Comparison of ENCODE assay signal across 23 mouse cellular contexts in the genomic region with DNA sequence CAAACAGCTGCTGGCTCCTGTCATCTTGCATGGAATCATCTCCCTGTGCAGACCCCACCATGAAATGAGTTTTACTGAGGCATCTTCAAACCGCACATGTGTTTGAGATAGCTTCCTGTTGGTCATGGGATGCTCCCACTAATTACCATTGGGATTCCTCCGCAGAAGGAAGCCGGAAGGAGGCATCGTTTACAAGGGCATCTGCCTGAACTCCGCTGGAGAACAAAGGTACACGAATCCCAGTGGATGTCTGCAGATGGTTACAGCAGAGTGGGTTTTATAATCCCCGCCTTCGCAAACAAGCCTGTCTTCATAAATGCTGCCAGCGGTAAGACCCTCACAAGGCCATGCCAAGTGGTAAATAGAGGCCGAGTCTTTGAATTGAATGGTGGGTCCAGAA. TPM values are rescaled to one million over a fixed set of nuclear protein-coding genes. Genes with fewer than 3 reads are reported as not detected.
A peak's percentile ranks its signal among the peaks of the same experiment; 100 is the strongest.
DNase-seq lines count a peak whose midpoint lies in the region; ATAC-seq and TF ChIP-seq lines count a peak whose summit lies in the region.
"Had no signal": no experiment of that assay in that cellular context is flagged by ENCODE, and none has a peak within 500 bp of the region (broad histone marks: within the 10 kb centered on the region; RNA-seq: fewer than 3 reads in every experiment).

No protein-coding gene starts in this region.

- TF ChIP-seq CTCF in liver, postnatal 0 days (IDR thresholded peaks at IDR 0.05; ENCODE audit: low read depth), result no peak
- TF ChIP-seq CTCF in brain, embryonic 14.5 days (IDR thresholded peaks at IDR 0.05; ENCODE audit: borderline replicate concordance, extremely low read depth, insufficient read depth, insufficient read length), result no peak

- WGBS in heart, embryonic 10.5 days, result 83% methylated on average over 10 of the region's 10 CpGs
- 71% methylated on average over 10 of the region's 10 CpGs for WGBS in liver, embryonic 12.5 days (ENCODE audit: insufficient replicate concordance)
- WGBS in liver, postnatal 0 days (ENCODE audit: insufficient replicate concordance), result 72% methylated on average over 10 of the region's 10 CpGs
- WGBS in limb, embryonic 14.5 days, result 48% methylated on average over 10 of the region's 10 CpGs

- no peak for TF ChIP-seq POLR2A in brain, embryonic 14.5 days (IDR thresholded peaks at IDR 0.05; ENCODE audit: borderline replicate concordance, extremely low read depth, insufficient read depth, insufficient read length, poor library complexity, severe bottlenecking)
- no peak for TF ChIP-seq POLR2A in limb, embryonic 14.5 days (IDR thresholded peaks at IDR 0.05; ENCODE audit: borderline replicate concordance, extremely low read depth, insufficient read depth, insufficient read length)

- intact Hi-C loops in heart, postnatal 14 days (cut with DNase I), result loop anchor here (2.0 kb wide), 1 partner anchor 17 kb away; no protein-coding TSS in a partner anchor

- no peak for TF ChIP-seq EP300 in liver, postnatal 0 days (IDR thresholded peaks at IDR 0.05; ENCODE audit: low read depth)

- H3K4me1 ChIP-seq in heart, embryonic 10.5 days, result peaks cover 35% of the 10 kb centered on the region
- H3K4me1 ChIP-seq in liver, embryonic 12.5 days, result peaks cover 41% of the 10 kb centered on the region
- H3K4me1 ChIP-seq in liver, postnatal 0 days (ENCODE audit: insufficient read depth), result peaks cover 28% of the 10 kb centered on the region
- peaks cover 12% of the 10 kb centered on the region for H3K4me1 ChIP-seq in limb, embryonic 14.5 days (ENCODE audit: control insufficient read depth, insufficient read depth, low read length)

- H3K9me3 ChIP-seq in heart, embryonic 10.5 days, result no peaks in the 10 kb centered on the region
- no peaks in the 10 kb centered on the region for H3K9me3 ChIP-seq in liver, embryonic 12.5 days (replicated peaks)
- no peaks in the 10 kb centered on the region for H3K9me3 ChIP-seq in liver, postnatal 0 days (ENCODE audit: low read length)
- H3K9me3 ChIP-seq in limb, embryonic 14.5 days (ENCODE audit: control insufficient read depth, low read length), result no peaks in the 10 kb centered on the region
- H3K9me3 ChIP-seq: forebrain, embryonic 12.5 days; neural tube, embryonic 15.5 days; stomach, embryonic 15.5 days had no signal

- DNase-seq in heart, embryonic 10.5 days (ENCODE audit: low spot score), result no peak
- no peak for DNase-seq in heart, postnatal 14 days
- DNase-seq in liver, postnatal 0 days, result no peak
- peak; percentile 61 for DNase-seq in brain, embryonic 14.5 days (ENCODE audit: low read depth)
- no peak for DNase-seq in limb, embryonic 14.5 days (ENCODE audit: low spot score)
- DNase-seq in MN1 (ENCODE audit: low spot score), result no peak
- DNase-seq: adrenal gland, adult 8-10 months; B cell, adult 2 months; cerebellum, postnatal 10 days; heart, postnatal 4 days; layer of hippocampus, postnatal 36 days; liver; lung, adult 18-20 months; right cerebral cortex, postnatal 25 days; thymus, adult 18-20 months; thymus, postnatal 4 days had no signal

- no peaks in the 10 kb centered on the region for H3K36me3 ChIP-seq in heart, embryonic 10.5 days
- no peaks in the 10 kb centered on the region for H3K36me3 ChIP-seq in liver, embryonic 12.5 days
- H3K36me3 ChIP-seq in liver, postnatal 0 days (replicated peaks; ENCODE audit: insufficient read depth, low read length), result no peaks in the 10 kb centered on the region
- H3K36me3 ChIP-seq in limb, embryonic 14.5 days (ENCODE audit: control insufficient read depth, insufficient read depth, low read length), result no peaks in the 10 kb centered on the region
- H3K36me3 ChIP-seq: forebrain, embryonic 12.5 days; neural tube, embryonic 15.5 days; stomach, embryonic 15.5 days had no signal

- H3K4me2 ChIP-seq in liver, embryonic 12.5 days, result no peak overlapping the region
- no peak overlapping the region for H3K4me2 ChIP-seq in liver, postnatal 0 days (ENCODE audit: low read depth, low read length)
- H3K4me2 ChIP-seq in limb, embryonic 14.5 days (replicated peaks; ENCODE audit: low read depth, low read length, severe bottlenecking), result no peak overlapping the region
- H3K4me2 ChIP-seq: forebrain, embryonic 12.5 days; neural tube, embryonic 15.5 days; stomach, embryonic 15.5 days had no signal

- peak overlapping the region; percentile 7; the same call in 1 of the 2 replicates for H3K27ac ChIP-seq in heart, embryonic 10.5 days
- peak overlapping the region; percentile 23 for H3K27ac ChIP-seq in liver, embryonic 12.5 days
- H3K27ac ChIP-seq in liver, postnatal 0 days (ENCODE audit: low read depth), result no peak overlapping the region
- H3K27ac ChIP-seq in limb, embryonic 14.5 days (replicated peaks; ENCODE audit: low read depth, low read length), result no peak overlapping the region
- H3K27ac ChIP-seq: forebrain, embryonic 12.5 days; neural tube, embryonic 15.5 days; stomach, embryonic 15.5 days had no signal

- no peak overlapping the region for H3K4me3 ChIP-seq in heart, embryonic 10.5 days
- no peak overlapping the region for H3K4me3 ChIP-seq in liver, embryonic 12.5 days
- H3K4me3 ChIP-seq in liver, postnatal 0 days (ENCODE audit: low read depth, low read length), result no peak overlapping the region
- H3K4me3 ChIP-seq in limb, embryonic 14.5 days (replicated peaks; ENCODE audit: low read length), result no peak overlapping the region
- H3K4me3 ChIP-seq: forebrain, embryonic 12.5 days; neural tube, embryonic 15.5 days; stomach, embryonic 15.5 days had no signal

- no peak for ATAC-seq in liver, embryonic 12.5 days
- ATAC-seq in liver, postnatal 0 days, result no peak
- peak; percentile 35; the same call in 1 of the 2 replicates for ATAC-seq in limb, embryonic 14.5 days (ENCODE audit: low FRiP score, low read depth)
- ATAC-seq: midbrain, embryonic 16.5 days had no signal

- no peaks in the 10 kb centered on the region for H3K27me3 ChIP-seq in heart, embryonic 10.5 days (ENCODE audit: insufficient read depth, poor library complexity, severe bottlenecking)
- no peaks in the 10 kb centered on the region for H3K27me3 ChIP-seq in liver, embryonic 12.5 days (replicated peaks)
- no peaks in the 10 kb centered on the region for H3K27me3 ChIP-seq in liver, postnatal 0 days (ENCODE audit: insufficient read depth, low read length)
- no peaks in the 10 kb centered on the region for H3K27me3 ChIP-seq in limb, embryonic 14.5 days (ENCODE audit: control insufficient read depth, insufficient read depth, low read length)
- H3K27me3 ChIP-seq: neural tube, embryonic 15.5 days; stomach, embryonic 15.5 days had no signal

- no peak overlapping the region for H3K9ac ChIP-seq in liver, embryonic 12.5 days
- no peak overlapping the region for H3K9ac ChIP-seq in liver, postnatal 0 days (replicated peaks)
- no peak overlapping the region for H3K9ac ChIP-seq in limb, embryonic 14.5 days (ENCODE audit: low read depth, low read length, severe bottlenecking)
- H3K9ac ChIP-seq: forebrain, embryonic 12.5 days; neural tube, embryonic 15.5 days; stomach, embryonic 15.5 days had no signal

RNA-seq across cellular contexts. Expression of gene Rfx8, which starts 11.3 kb away (rescaled TPM):
- 0.73 and 1.4 TPM in 2 replicates for polyA plus RNA-seq in heart, embryonic 10.5 days (2016; fragmentation: Nextera tagmentation; extraction: Ambion mirVana)
- total RNA-seq in heart, postnatal 14 days (2021), result under 1 TPM; 0.32 to 0.36 TPM
- polyA plus RNA-seq in liver, embryonic 12.5 days (2016; fragmentation: Nextera tagmentation; extraction: Ambion mirVana), result 0.12 TPM in 2 replicates
- 0.09 TPM in 1 of 2 replicates, not detected in the other for polyA plus RNA-seq in liver, postnatal 0 days (2015; fragmentation: Nextera tagmentation; extraction: Ambion mirVana)
- polyA plus RNA-seq in brain, embryonic 14.5 days (2012; rRNA removed), result 0.22 and 0.25 TPM in 2 replicates
- polyA plus RNA-seq in limb, embryonic 14.5 days (2012; rRNA removed), result 1.00 and 1.2 TPM in 2 replicates
- 0.59 and 0.98 TPM in 2 replicates for polyA plus RNA-seq in limb, embryonic 14.5 days (2014; fragmentation: Nextera tagmentation; extraction: Ambion mirVana)
- total RNA-seq: gastrocnemius, adult 8-10 months; granulocyte monocyte progenitor cell, adult 5-6 weeks had no signal
- polyA plus RNA-seq: forebrain, embryonic 12.5 days had no signal

Comparison
In these comparisons a context has a peak if more than half of its experiments do, and no peak if none do; other contexts are left out.
1. H3K27ac ChIP-seq: peak in heart, embryonic 10.5 days (single experiment) and liver, embryonic 12.5 days (single experiment); none in liver, postnatal 0 days (single experiment) and limb, embryonic 14.5 days (single experiment).